Mouse (Mus musculus) embryonic facial prominence, embryonic 13.5 days (tissue): Measurements from ENCODE around the gene Nudt2. TPM values are rescaled to one million over a fixed set of nuclear protein-coding genes. Genes with fewer than 3 reads are reported as not detected.

Experiments
- ATAC-seq: fragments of 200-750 bp; cut with Nextera tagmentation; 2 replicates; pipeline ENCODE4 v1.8.0; 2017; ENCODE audit warnings: low read depth; ENCODE audit not compliant: insufficient number of reproducible peaks, insufficient read depth, low FRiP score, low TSS enrichment
- H3K27ac ChIP-seq: fragments of 300-500 bp; sonication (generic); 2 replicates; pipeline ENCODE4 v1.5.1; 2015; ENCODE audit warnings: moderate library complexity, mild to moderate bottlenecking, inconsistent platforms
- H3K27me3 ChIP-seq: fragments of 300-500 bp; sonication (generic); 2 replicates; pipeline ENCODE4 v1.6.1; 2015; ENCODE audit warnings: mild to moderate bottlenecking, inconsistent platforms
- H3K36me3 ChIP-seq: fragments of 300-500 bp; sonication (generic); 2 replicates; pipeline ENCODE4 v1.6.1; 2015; ENCODE audit warnings: mild to moderate bottlenecking, inconsistent platforms
- H3K4me1 ChIP-seq: fragments of 300-500 bp; sonication (generic); 2 replicates; pipeline ENCODE4 v1.6.1; 2015; ENCODE audit warnings: inconsistent platforms
- H3K4me2 ChIP-seq: fragments of 300-500 bp; sonication (generic); 2 replicates; pipeline ENCODE4 v1.6.1; 2015; ENCODE audit warnings: moderate library complexity, mild to moderate bottlenecking, inconsistent platforms
- H3K4me3 ChIP-seq: fragments of 300-500 bp; sonication (generic); 2 replicates; pipeline ENCODE4 v1.5.1; 2015; ENCODE audit warnings: mild to moderate bottlenecking, inconsistent platforms
- H3K9ac ChIP-seq: fragments of 300-500 bp; sonication (generic); 2 replicates; pipeline ENCODE4 v1.6.1; 2015; ENCODE audit warnings: mild to moderate bottlenecking, inconsistent platforms
- H3K9me3 ChIP-seq: fragments of 300-500 bp; sonication (generic); 2 replicates; pipeline ENCODE4 v1.6.1; 2016; ENCODE audit warnings: inconsistent platforms
- WGBS: fragments of 180-500 bp; shearing (Covaris S2); methylation state at CpG from one replicate; pipeline ENCODE4 v1.1.7; 2015; ENCODE audit warnings: mixed read lengths; 5-methylcytosine and 5-hydroxymethylcytosine counted together
- polyA plus RNA-seq: library from polyadenylated mRNA; unstranded; fragments of >200 nt; fragmentation: Nextera tagmentation; extraction: Ambion mirVana; gene quantifications from 2 replicates; pipeline ENCODE4 v1.2.1, GENCODE M21; 2015

The Nudt2 gene
- polyA plus RNA-seq, 1 experiment from 2014 or later = 54.1 TPM

DNA sequence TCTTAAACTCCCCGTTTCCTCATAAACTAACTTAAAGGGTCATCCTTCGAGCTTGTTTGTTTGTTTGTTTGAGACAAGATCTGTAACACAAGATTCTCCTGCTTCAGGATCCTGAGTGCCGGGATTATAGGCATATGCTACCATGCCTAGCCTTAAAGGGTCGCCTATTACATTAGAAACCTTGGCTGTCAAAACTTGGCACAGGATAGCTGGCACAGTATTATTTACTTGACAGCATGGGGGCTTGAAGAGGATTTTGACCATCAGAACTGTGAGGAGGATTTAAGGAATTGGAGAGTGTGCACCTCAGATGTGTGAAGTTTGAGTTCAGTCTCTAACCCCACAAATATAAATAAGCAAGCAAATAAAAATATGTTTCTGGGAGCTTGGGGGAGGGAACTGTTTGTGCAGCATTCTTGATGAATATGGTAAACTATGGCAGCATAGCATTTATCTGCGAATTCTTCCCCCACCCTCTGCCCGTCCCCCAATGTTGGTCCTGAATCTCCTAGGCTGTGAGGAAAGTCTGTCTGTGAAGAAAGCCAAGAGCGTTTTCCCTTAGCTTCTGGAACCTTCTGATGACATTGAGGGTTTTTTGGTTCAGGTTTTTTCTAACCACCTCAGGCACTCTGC is 5.2 kb downstream of the Nudt2 start:
- no peak overlapping the region for H3K4me3 ChIP-seq
- ATAC-seq = no peak
- no peak overlapping the region for H3K9ac ChIP-seq
- H3K27ac ChIP-seq = 0 out of 2 replicates have a peak overlapping the region, but pooled peaks have one; percentile 48
- H3K36me3 ChIP-seq = no peaks in the 10 kb centered on the region
- H3K4me2 ChIP-seq = no peak overlapping the region
- WGBS = 56% methylated on average over 7 of the region's 7 CpGs
- 0 out of 2 replicates have a peak, but pooled peaks cover 4% of the 10 kb centered on the region for H3K9me3 ChIP-seq
- peaks cover 31% of the 10 kb centered on the region for H3K4me1 ChIP-seq
- no peaks in the 10 kb centered on the region for H3K27me3 ChIP-seq

DNA sequence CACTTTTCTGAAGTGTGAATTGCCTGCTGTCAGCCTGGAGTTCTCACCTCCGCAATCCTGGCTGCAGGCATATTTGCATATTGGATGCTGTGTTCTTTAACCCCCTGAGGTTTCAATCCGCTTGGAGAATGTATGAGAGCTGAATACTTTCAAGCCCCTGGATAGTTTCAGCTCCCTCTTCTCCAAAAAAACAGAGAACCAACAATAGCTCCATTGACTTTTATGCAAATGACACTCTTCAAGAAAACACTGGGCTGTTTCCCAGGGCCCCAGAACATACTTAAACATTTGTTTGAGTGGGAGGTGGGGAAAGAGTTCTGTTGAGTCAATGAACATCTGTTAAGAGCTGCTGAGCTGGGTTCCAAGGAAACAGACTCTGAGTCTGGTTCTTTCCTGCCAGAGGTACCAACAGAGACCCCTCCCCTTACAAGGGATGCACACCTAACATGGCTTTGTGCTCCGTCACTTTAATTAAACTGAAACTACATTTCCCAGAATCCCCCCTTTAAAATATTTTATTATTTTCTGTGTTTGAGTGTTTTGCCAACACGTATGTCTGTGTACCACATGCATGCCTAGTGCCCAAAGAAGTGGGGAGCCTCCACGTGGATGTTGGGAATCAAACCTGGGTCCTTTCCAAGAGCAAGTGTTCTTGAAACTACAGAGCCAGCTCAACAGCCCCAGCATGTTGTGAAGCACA is 5.9 kb downstream of the Nudt2 start:
- 32% methylated on average over 5 of the region's 5 CpGs for WGBS
- Histone ChIP-seq H3K27me3 (no peaks in the 10 kb centered on the region), H3K4me1 (peaks cover 31% of the 10 kb centered on the region), H3K4me3 (no peak overlapping the region), H3K9me3 (0 out of 2 replicates have a peak, but pooled peaks cover 4% of the 10 kb centered on the region), H3K4me2 (no peak overlapping the region), H3K36me3 (no peaks in the 10 kb centered on the region), H3K9ac (no peak overlapping the region), H3K27ac (peak overlapping the region; percentile 48)
- no peak for ATAC-seq

DNA sequence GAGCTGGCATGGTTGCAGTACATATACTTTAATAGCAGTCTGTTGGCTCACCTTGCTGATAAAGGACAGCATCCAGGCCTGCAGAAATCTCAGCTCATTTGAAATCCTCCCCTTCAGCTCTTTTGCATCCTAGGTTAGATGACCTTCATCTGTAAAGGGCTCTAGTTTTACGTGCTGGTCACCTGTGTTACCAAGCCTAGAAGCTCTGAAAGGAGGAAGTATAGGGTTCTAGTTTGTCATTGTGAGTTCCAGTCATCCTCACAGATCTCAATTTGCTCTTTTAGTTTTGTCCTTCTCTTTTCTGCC is 6.4 kb downstream of the Nudt2 start:
- Histone ChIP-seq H3K27me3 (no peaks in the 10 kb centered on the region), H3K27ac (peak overlapping the region; percentile 48; the same call in 1 of the 2 replicates), H3K4me3 (no peak overlapping the region), H3K9ac (no peak overlapping the region), H3K4me2 (no peak overlapping the region), H3K4me1 (peaks cover 31% of the 10 kb centered on the region), H3K9me3 (0 out of 2 replicates have a peak, but pooled peaks cover 4% of the 10 kb centered on the region), H3K36me3 (no peaks in the 10 kb centered on the region)
- no peak for ATAC-seq
- WGBS = 86% methylated on average over 1 of the region's 1 CpGs

DNA sequence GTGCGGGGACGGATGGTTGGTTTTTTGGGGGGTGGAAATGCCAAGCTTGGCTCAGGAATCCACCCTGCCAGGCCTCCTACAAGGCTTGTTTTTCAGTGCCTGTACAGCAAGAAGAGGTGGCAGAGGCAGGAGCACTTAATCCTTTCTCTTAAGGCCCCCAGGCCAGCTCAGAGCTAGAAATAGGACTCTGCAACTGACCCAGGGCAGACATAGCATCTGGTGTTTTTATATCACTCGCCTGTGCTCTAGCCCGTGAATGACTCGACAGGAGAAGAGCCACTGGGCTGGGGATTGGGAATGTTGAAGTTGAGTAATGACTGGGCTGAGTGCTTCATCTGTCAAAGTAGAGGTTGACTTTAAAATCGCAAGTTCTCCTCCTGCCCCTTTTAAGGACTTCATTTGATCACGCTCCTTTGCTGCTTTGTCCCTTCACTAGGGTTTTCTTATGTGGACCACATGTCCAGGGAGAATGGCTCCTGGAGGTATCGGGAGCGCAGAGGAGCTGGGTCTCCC is 12.8 kb downstream of the Nudt2 start:
- no peak for ATAC-seq
- Histone ChIP-seq H3K27ac (no peak overlapping the region), H3K4me3 (no peak overlapping the region), H3K9me3 (0 out of 2 replicates have a peak, but pooled peaks cover 4% of the 10 kb centered on the region), H3K36me3 (peaks cover 21% of the 10 kb centered on the region; the same call in 1 of the 2 replicates), H3K27me3 (no peaks in the 10 kb centered on the region), H3K4me1 (peaks cover 31% of the 10 kb centered on the region), H3K4me2 (no peak overlapping the region), H3K9ac (no peak overlapping the region)
- WGBS = 83% methylated on average over 9 of the region's 9 CpGs

DNA sequence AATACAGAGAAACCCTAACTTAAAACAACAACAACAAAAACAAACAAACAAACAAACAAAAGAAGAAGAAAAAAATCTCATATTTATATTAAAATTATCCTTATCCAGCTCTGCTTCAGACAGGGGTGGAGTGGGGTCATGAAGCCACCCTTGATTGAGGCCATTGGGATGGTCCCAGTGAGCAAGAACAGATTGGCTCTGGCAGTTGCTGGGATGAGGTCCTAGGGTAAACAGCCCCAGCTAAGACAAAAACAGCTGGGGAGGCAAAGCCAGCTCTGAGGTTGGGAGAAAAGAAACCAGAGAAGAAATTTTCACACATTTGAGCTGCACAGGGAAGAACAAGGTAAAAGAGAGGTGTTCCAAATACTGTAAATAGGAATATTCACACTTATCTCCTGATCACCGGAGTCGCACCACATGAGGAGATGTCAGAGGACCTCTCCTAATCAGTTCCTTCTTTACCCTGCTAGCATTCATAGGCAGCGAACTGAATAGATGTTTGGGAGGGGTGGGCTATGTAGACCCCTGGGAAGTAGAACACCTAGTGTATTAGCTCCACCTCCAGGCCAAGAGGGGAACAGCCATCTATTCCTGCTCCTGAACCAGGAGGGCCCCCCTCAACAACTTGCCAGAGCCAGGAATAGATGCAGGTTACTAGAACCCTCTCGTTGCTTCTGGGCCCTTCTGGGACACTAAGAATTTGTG is 14.0 kb downstream of the Nudt2 start:
- ATAC-seq = no peak
- H3K36me3 ChIP-seq = peaks cover 21% of the 10 kb centered on the region; the same call in 1 of the 2 replicates
- no peaks in the 10 kb centered on the region for H3K27me3 ChIP-seq
- peaks cover 31% of the 10 kb centered on the region for H3K4me1 ChIP-seq
- H3K9ac ChIP-seq = no peak overlapping the region
- no peak overlapping the region for H3K4me2 ChIP-seq
- WGBS = 52% methylated on average over 4 of the region's 4 CpGs
- H3K4me3 ChIP-seq = no peak overlapping the region
- peak overlapping the region; percentile 33; the same call in 1 of the 2 replicates for H3K27ac ChIP-seq
- H3K9me3 ChIP-seq = no peaks in the 10 kb centered on the region

DNA sequence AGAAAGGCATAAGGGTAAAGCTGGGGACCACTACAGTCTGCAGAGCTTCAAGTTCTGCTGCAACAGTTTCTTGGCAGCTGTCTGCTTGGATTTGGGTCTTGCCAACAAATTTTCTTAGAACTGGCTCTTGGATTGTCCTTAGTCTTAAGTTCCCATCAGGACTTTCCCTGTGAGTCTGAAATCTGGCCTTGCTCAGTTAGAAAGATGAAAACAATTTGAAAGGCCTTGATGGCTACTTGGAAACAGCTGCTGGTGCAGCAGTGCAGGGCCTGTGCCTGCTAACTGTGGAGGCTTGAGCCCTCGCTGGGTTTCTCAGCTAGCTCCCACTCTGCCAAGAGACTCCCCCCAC is 14.5 kb downstream of the Nudt2 start:
- no peak overlapping the region for H3K4me2 ChIP-seq
- no peak overlapping the region for H3K4me3 ChIP-seq
- ATAC-seq = no peak
- no peaks in the 10 kb centered on the region for H3K9me3 ChIP-seq
- peaks cover 21% of the 10 kb centered on the region; the same call in 1 of the 2 replicates for H3K36me3 ChIP-seq
- H3K9ac ChIP-seq = no peak overlapping the region
- no peaks in the 10 kb centered on the region for H3K27me3 ChIP-seq
- H3K4me1 ChIP-seq = peaks cover 31% of the 10 kb centered on the region
- peak overlapping the region; percentile 33 for H3K27ac ChIP-seq
- 27% methylated on average over 1 of the region's 1 CpGs for WGBS

DNA sequence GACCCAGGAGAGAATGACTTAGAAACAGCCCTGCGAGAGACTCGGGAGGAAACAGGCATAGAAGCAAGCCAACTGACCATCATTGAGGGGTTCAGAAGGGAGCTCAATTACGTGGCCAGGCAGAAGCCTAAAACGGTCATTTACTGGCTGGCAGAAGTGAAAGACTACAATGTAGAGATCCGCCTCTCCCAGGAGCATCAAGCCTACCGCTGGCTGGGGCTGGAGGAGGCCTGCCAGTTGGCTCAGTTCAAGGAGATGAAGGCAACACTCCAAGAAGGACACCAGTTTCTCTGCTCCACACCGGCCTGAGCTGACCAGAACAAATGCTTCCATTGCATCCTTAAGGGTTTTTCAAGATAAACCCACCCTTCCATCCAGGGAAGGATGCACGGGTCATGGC is 15.3 kb downstream of the Nudt2 start:
- ATAC-seq = no peak
- WGBS = 82% methylated on average over 8 of the region's 8 CpGs
- Histone ChIP-seq H3K9ac (no peak overlapping the region), H3K9me3 (no peaks in the 10 kb centered on the region), H3K36me3 (peaks cover 21% of the 10 kb centered on the region; the same call in 1 of the 2 replicates), H3K27ac (peak overlapping the region; percentile 33; the same call in 1 of the 2 replicates), H3K27me3 (no peaks in the 10 kb centered on the region), H3K4me1 (peaks cover 31% of the 10 kb centered on the region), H3K4me3 (no peak overlapping the region), H3K4me2 (no peak overlapping the region)

DNA sequence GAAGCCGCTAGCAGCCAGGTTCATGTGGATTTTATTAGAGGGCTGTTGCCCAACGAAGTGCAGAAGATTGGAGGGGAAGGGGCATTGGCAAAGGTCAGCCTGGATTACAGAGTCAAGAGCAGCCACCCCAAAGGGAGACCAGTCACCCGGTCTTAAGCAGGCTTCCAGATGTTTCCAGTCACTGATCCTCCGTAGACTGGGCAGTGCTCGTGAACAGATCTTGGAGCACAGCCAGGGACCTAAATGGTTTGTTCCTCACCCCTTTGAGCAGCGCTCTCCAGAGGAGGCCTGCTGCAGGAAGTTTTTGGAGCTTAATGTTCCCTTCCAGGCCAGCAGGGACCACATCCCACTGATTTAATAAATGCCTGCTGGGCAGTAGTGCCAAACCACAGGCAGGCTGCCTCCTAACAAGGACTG is 16.7 kb downstream of the Nudt2 start:
- Histone ChIP-seq H3K4me3 (no peak overlapping the region), H3K36me3 (peaks cover 21% of the 10 kb centered on the region; the same call in 1 of the 2 replicates), H3K27me3 (no peaks in the 10 kb centered on the region), H3K4me1 (peaks cover 31% of the 10 kb centered on the region), H3K27ac (peak overlapping the region; percentile 53; the same call in 1 of the 2 replicates), H3K9ac (peak overlapping the region; percentile 17; the same call in 1 of the 2 replicates), H3K4me2 (no peak overlapping the region), H3K9me3 (no peaks in the 10 kb centered on the region)
- ATAC-seq = peak; percentile 64; the same call in 1 of the 2 replicates
- 27% methylated on average over 6 of the region's 6 CpGs for WGBS

DNA sequence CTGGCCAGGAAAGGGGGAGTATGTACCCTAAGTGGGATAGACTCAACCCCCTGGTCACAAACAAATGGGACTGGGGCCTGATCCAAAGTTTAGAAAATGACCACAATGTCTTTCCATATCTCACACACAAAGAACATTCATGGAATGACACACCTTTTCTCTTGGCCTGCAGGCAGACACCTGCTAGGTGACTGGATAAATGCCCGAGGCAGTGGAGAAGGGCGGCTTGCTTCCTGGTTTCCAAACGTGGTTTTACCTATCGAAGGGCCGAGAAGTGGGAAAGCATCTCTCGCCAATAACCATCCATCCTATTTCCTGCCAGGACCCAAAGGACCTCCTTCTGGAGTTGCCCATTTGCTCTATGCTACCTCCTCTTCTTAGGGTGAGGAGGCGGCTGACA is 28.0 kb downstream of the Nudt2 start:
- WGBS = 75% methylated on average over 7 of the region's 7 CpGs
- peaks cover 28% of the 10 kb centered on the region for H3K27me3 ChIP-seq
- H3K9me3 ChIP-seq = no peaks in the 10 kb centered on the region

DNA sequence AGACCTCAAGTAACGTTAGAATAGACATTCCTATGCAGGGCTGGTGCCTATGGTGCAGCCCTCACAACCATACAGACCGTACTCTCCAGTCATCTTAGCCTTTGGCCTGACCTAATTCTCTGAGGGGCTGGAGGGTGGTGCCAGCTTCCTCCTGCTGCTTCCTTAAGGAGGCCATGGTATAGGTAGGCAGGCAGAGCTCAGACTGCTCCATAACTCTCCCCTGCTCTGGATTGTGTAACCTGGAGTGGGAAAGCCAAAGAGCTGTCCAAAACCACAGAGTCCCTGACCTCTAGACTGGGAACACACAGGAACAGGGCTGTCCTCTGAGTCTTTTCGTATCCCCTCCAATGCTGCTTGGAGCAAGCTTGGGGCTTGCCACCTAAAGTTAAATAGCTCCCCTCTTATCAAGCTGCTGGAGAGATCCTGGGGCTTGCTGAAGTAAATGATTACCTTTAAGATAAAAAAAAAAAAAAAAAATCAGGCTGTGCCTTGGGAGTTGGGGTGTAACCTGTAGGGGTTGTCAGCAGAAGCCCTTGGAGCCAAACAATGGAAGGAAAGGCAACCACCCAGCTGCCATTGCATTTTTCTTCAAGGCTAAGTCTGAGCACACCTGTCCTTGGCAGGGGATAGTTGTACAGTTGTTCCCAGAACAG is 28.6 kb downstream of the Nudt2 start:
- no peak overlapping the region for H3K9ac ChIP-seq
- no peak overlapping the region for H3K27ac ChIP-seq
- peaks cover 13% of the 10 kb centered on the region for H3K4me1 ChIP-seq
- H3K36me3 ChIP-seq = peaks cover 5% of the 10 kb centered on the region; the same call in 1 of the 2 replicates
- peaks cover 35% of the 10 kb centered on the region for H3K27me3 ChIP-seq
- no peak for ATAC-seq
- H3K4me2 ChIP-seq = no peak overlapping the region
- H3K9me3 ChIP-seq = no peaks in the 10 kb centered on the region
- H3K4me3 ChIP-seq = no peak overlapping the region
- 79% methylated on average over 3 of the region's 3 CpGs for WGBS

More for the DNA sequence above, 28.0 kb downstream of the Nudt2 start:
- no peak overlapping the region for H3K27ac ChIP-seq
- no peak overlapping the region for H3K4me3 ChIP-seq
- H3K9ac ChIP-seq = no peak overlapping the region
- no peak for ATAC-seq
- H3K4me1 ChIP-seq = peaks cover 7% of the 10 kb centered on the region
- H3K36me3 ChIP-seq = peaks cover 5% of the 10 kb centered on the region; the same call in 1 of the 2 replicates
- H3K4me2 ChIP-seq = no peak overlapping the region

DNA sequence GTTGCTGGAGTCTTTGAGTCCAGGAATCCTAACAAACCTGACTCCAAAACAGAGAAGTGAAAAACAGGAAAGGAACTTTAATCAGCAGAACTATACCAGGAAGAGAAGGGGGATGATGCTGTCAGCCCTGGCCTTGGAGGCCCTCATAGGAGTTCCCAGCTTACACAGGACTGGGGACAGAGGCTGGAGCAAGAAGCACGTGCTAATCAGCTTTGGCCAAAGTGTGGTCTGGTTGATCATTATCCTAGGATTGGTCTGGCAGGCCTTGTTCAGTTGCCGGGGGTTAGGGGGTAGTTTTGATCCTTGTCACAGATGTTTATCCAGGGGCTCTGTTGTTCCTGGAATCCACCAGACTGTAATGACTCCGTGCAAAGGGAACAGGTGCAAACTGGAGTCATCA is 29.4 kb downstream of the Nudt2 start:
- Histone ChIP-seq H3K4me2 (no peak overlapping the region), H3K27ac (no peak overlapping the region), H3K4me1 (peaks cover 21% of the 10 kb centered on the region), H3K36me3 (peaks cover 5% of the 10 kb centered on the region; the same call in 1 of the 2 replicates), H3K27me3 (peaks cover 42% of the 10 kb centered on the region), H3K9ac (no peak overlapping the region), H3K4me3 (no peak overlapping the region), H3K9me3 (no peaks in the 10 kb centered on the region)
- no peak for ATAC-seq
- 51% methylated on average over 3 of the region's 3 CpGs for WGBS
